Mouse (Mus musculus): ENCODE measurements around the gene Npas4.
"Not testable (repeated sequence)": the region's sequence is repeated elsewhere in the genome, so short reads cannot be mapped to it uniquely, and the experiment has no call there.

Gene Npas4

DNA sequence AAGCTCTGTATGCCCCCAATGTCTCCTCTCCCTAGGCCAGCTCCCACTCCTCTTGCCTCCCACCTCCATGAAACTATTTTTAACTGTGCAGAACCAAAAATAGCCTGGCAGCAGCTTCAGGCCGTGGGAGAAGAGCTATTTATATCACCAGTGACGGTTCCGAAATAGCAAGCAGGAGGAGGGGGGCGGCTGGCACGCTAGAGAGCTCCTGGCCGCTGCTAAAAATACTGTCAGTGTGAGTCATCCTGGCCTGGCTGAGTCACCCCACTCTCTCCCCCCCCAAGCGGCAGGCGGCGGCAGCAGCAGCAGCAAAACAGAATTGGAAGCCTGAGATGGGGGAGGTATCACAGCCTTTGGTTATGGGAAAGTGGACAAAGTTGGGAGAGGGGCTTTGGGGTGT lies 2.8 kb upstream of the Npas4 start:
- peak; percentile 98 for DNase-seq (ENCODE audit: low read depth, low spot score)

DNA sequence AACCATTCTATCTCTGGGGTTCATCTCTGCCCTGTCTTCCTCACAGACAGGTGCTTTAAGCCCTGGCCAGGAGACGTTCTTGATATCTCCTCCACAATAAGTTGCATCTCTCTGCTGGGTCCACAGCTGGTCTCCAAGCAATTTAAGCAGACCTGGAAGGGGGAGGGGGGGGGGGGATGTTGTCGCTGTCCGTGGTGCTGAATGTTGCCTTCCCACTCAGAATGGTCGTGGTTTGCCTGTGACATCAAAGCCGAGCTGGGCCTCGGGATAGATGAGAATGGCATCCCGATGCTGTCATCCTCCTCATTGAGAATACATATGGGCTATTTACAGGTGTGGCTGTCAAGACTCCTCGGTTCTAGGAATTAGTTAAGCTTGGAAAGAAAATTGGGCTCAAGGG lies 2.3 kb upstream of the Npas4 start:
- DNase-seq (ENCODE audit: low read depth, low spot score), result no peak

DNA sequence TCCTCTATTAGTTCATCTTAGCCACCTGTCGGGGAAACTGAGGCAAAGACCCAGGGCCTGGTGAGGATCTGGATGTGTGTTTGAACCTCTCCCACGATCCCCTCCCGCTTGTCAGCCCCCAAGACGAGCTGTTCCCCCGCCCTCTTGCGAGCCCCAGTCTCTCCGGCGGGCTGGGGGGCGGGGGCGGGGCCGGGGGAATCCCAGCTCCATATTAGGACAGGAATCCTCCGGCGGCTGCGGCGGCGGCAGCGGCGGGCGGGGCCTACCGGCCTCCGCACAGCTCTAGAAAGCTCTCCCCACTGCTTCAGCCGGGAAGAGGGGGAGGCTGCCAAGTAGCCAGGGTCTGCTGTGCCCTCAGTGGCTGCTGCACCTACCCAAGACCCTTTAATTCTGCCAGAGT lies 600 bp upstream of the Npas4 start:
- peak; percentile 71 for DNase-seq (ENCODE audit: low read depth, low spot score)

DNA sequence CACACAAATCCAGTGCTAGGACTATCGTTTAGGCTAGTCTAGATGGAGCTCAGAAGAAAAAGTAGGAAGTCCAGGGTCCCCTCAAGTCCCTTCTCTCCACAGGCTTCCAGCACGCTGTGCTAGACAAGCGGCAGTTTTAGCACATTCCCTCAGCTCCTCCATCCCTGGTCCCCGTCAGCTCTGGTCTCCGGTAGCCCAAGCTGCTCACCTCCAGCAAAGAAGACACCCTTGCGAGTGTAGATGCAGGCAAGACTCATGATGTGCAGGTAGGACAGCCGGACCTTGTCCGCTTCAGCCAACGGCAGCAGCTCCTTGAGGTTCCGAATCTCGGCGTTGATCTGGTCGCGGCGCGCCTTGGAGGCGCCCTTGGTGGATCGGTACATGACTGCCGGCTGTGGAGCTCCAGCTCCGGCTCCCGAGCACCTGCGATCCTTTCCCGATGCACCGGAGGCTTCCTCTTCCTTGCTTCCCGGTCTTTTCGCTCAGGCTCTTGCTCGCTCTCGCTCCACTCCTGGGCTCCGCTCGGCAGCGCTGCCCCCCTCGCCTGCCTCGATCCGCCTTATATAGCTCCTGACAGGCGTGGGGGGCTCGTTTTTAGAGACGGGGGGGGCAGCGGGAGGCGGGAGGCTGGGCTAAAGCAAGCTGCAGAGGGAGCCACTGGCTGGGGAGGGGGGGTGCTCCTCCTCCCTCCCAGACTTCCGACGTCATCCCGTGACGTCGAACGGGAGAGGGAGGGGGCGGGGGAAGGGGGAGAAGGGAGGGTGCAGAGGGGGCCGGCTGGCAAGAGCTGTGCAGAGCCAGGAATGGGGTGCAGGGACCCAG lies 471 bp downstream of the Npas4 start:
- peak; percentile 97 for DNase-seq (ENCODE audit: low read depth, low spot score)

DNA sequence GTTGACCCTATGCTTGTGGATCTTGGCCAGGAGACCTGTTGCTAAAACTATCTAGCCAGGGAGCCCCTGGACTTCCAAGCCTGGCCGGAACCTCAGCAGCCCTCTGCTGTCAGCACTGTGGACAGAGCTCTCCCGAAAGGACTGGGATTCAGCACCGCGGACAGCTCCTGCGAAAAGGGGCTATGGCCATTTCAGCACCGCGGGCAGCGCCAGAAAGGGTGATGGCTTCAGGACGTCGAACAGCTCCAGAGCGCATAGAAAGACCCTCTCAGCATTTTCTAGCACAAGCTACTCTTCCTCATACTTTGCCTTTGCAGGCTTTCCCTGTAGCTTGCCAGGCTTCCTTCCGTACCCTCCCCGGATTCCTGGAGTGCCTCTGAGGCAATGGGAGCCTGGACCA lies 1.1 kb downstream of the Npas4 start:
- DNase-seq (ENCODE audit: low read depth, low spot score), result peak; percentile 61

DNA sequence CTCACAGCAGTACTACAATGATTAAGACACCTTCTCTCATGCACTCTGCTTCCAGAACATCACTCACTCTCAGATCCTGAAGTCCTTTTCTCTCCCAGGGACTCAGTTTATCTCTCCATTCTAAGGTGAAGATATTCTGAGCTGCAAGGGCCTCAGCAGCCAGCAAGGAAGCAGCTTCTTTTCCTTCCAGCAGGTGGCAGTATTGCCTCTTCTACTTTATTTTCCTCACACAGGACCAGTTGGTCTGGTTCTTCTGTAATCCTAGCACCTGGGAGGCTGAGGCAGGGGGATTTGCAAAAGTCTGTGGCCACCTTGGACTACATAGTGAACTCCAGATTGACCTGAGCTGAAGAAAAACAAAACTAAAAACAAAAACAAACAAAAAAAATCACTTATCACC lies 8.3 kb downstream of the Npas4 start:
- peak; percentile 93 for DNase-seq (ENCODE audit: low read depth, low spot score)

DNA sequence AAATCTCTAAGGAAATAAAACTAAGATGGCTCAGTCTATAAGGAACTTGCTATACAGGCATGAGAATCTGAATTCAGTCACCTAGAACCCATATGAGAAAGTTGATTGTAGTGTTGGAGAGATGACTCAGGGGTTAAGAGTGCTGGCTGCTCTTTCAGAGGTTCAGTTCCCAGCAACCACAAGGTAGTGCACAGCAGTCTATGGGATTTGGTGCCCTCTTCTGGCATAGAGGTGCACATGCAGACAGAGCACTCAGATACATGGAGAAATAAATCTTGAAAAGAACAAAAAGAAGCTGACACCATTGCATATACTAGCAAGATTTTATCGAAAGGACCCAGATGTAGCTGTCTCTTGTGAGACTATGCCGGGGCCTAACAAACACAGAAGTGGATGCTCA lies 21.9 kb downstream of the Npas4 start:
- DNase-seq (ENCODE audit: low read depth, low spot score), result peak; percentile 32

DNA sequence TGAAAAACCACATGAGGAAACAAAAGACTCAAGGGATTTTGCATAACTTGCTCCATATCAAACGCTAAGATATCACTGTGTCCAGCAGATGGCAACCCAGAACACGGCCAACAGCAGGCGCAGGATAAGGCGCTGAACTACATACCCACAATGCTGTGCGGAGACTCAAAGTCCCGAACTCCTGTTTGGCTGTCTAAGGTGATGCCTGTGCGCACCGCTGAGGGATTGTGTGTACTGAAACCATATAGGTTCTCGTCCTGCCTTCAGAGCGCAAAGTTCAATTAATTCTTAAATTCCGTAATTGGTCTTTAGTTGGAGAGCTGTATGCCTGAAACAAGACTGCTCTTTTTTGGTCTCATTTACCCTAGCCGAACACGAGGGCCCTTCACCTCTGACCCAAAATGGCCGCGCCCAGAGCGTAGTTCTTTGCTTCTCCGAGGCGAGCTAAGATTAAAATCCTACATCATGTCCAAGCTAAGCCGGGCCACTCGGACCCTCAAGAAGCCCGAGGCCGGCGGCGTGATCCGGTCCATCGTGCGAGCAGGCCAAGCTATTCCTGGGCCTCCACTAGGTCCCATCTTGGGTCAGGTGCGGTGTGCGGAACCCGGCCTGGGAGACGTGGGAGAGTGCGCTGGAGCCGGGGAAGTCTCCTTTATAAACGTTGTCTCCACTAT lies 28.1 kb downstream of the Npas4 start, which contains the start of gene Mrpl11:
TSS of gene Mrpl11 (plus strand) at position 220 of the 674 bp plus-strand sequence.
- peak; percentile 99 for DNase-seq (ENCODE audit: low read depth, low spot score)

DNA sequence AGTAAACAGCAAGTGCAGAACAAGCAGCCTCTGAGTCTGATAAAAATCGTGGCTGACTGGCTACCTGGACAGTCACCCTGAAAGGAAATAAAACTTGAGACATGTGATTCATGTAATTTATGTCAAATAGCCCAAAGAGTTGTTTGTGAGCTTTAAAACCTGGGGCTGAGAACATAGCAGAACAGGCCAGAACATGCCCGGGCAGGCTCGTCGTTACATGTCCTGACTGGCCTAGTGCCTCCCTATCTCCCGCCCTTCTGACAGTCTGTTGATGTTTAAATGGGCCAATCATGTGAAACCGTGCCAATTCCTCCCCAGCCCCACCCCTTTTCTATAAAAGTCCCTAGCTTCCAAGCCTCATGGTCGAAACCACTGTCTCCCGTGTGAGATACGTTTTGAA lies 41.5 kb downstream of the Npas4 start:
- not testable (repeated sequence) for DNase-seq (ENCODE audit: low read depth, low spot score)

DNA sequence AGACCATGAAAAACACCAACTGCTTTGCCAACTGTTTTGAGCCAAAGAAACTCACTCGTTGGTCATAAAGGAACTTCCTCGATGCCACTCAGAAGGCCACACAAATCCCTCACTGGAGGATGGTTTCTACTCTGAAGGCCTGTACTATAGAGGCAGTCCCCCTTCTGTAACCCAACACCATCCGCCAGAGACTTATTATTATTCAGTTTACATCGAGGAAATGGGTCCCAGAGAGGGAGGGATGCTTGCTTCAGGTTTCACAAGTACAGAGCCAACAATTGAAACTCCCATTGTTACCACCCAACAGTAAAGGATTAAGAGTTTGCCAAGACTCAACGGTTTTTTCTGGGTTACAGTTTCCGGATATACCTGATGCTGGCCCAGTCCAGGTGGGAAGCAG lies 44.6 kb downstream of the Npas4 start:
- DNase-seq (ENCODE audit: low read depth, low spot score), result no peak

DNA sequence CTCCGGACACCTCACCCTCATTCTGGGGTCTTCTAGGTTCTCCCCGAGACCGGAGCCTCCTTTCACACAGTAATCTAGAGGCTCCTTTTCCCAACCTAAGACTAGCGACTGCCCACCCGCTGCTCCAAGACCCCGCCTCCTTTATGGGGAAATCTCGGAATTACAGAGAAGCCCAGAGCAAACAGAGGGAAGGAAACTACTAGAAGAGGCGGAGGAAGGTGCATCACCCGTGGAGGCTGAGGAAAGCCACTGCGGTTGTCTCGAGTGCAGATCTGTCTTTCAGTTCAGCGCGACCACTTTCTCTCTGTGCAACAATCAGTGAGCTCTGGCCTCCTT lies 46.9 kb downstream of the Npas4 start:
- no peak for DNase-seq (ENCODE audit: low read depth, low spot score)

DNA sequence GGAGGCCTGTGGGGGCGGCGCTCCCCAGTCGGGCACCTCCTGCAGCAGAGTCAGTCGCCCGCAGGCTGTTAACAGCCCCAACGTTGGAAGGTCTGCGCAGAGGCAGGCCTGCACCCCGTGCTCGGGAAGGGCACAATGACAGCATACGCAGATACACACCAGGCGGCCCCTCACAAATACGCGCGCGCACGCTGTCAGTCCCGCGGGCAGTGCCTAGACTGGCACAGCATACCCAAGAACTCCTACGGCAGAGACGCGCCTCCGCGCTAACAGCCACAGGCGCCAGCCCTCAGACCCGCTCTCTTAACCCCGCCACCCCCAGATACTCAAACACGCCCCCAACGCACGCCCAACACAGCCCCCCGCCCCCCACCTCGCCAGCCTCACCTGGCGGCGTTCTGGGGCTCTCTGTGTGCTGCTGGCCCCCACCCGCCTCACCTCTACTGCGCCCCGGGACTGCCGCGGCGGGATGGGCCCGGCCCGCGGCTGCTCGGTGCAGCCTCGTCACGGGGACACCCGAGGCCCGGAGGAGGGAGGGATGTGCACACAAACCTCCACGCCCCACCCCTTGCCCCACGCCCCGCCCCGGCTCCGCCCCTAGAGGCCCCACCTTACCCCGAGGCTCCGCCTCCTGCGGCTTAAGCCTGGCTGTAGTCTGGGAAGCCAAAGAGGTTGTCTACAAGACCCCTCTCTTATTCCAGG lies 47.4 kb downstream of the Npas4 start, which contains the start of gene Peli3:
TSS of gene Peli3 (minus strand) at position 577 of the 702 bp plus-strand sequence.
- DNase-seq (ENCODE audit: low read depth, low spot score), result peak; percentile 93

DNA sequence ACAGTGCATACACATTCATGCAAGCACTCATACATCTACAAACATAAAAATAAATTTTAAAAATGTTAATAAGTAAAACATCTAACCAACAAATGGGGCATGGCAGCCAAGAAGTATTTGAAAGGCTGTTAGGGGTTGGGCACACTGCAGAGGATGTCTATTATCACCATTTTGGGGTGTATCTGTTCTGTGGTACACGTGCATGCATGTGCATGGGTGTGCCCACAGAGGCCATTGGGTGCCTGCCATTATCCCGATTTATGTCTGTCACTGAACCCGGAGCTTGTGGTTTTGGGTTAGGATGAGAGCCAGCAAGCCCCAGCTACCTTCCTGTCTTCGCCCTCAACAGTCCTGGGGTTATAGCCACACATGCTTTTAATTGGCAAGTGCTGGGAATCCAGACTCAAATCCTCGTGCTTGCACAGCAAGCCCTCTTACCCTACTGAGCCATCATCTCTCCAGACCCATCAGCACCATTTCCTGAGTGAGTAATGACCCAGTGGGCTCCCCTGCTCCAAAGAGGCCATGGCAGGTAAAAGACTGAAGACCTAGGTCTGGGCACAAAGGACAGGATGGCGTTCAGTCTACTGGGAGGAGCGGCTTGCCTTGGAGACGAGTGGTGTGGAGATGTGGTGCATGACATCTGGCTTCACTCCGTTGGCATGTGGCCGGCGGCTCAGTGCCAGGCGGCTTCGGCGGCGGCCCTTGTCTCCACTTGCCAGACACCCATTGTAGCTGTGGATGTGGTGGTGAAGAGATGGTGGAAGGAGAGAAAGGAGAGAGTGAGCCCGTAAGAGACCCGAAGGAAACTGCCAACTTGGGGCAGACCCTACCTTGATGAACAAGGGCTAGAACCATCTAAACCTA lies 52.4 kb downstream of the Npas4 start:
- no peak for DNase-seq (ENCODE audit: low read depth, low spot score)

DNA sequence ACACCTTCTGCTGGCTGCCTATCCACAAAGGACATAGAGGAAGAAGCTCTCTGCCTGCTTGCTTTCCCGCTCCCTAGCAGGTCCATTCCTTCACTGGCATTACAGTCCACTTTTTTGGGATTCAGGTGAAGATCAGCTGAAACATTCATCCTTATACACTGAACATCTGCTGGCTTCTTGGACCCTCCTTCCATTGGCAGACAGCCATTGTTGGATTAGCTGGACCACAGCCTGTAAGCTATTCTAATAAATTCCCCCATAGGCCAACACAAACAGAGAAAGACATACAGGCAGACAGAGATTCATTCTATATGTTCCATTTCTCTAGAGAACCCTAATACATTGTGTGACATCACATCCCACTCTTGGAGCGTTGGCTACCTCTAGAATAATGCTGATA lies 53.2 kb downstream of the Npas4 start:
- no peak for DNase-seq (ENCODE audit: low read depth, low spot score)

All from brain, adult 2 months (tissue).